Mouse (Mus musculus): Measurements from ENCODE around the gene Atp2c2. TPM values are rescaled to one million over a fixed set of nuclear protein-coding genes. Genes with fewer than 3 reads are reported as not detected.

The Atp2c2 gene
- polyA plus RNA-seq, 1 experiment from 2014 or later: 0.05 TPM

- 84% methylated on average over 6 of the region's 6 CpGs for WGBS
- Histone ChIP-seq H3K36me3 (ENCODE audit: control insufficient read depth, insufficient read depth, low read length) (no peaks in the 10 kb centered on the region), H3K4me3 (ENCODE audit: low read depth, low read length) (no peak overlapping the region), H3K27me3 (replicated peaks; ENCODE audit: control insufficient read depth, insufficient read depth, low read length) (no peaks in the 10 kb centered on the region), H3K27ac (ENCODE audit: low read depth, low read length) (no peak overlapping the region), H3K4me1 (ENCODE audit: control insufficient read depth, insufficient read depth, low read length) (no peaks in the 10 kb centered on the region), H3K4me2 (ENCODE audit: low read length) (no peak overlapping the region), H3K9me3 (replicated peaks; ENCODE audit: control insufficient read depth, low read length) (no peaks in the 10 kb centered on the region), H3K9ac (ENCODE audit: low read length) (no peak overlapping the region)
- DNase-seq (ENCODE audit: low spot score): no peak
- ATAC-seq: no peak
Observed at GRCm38 (mm10) chr8:119712226-119712625, 12.4 kb downstream of the Atp2c2 start.

- H3K4me1 ChIP-seq (ENCODE audit: control insufficient read depth, insufficient read depth, low read length): no peaks in the 10 kb centered on the region
- 73% methylated on average over 5 of the region's 5 CpGs for WGBS
- no peaks in the 10 kb centered on the region for H3K9me3 ChIP-seq (replicated peaks; ENCODE audit: control insufficient read depth, low read length)
Observed at GRCm38 (mm10) chr8:119713421-119713820, 13.6 kb downstream of the Atp2c2 start.

GRCm38 (mm10) chr8:119715221-119715620 lies 15.4 kb downstream of the Atp2c2 start:
- no peak for DNase-seq (ENCODE audit: low spot score)
- Histone ChIP-seq H3K9ac (ENCODE audit: low read length) (no peak overlapping the region), H3K4me3 (ENCODE audit: low read depth, low read length) (no peak overlapping the region), H3K9me3 (replicated peaks; ENCODE audit: control insufficient read depth, low read length) (no peaks in the 10 kb centered on the region), H3K27me3 (replicated peaks; ENCODE audit: control insufficient read depth, insufficient read depth, low read length) (no peaks in the 10 kb centered on the region), H3K36me3 (ENCODE audit: control insufficient read depth, insufficient read depth, low read length) (no peaks in the 10 kb centered on the region), H3K4me2 (ENCODE audit: low read length) (no peak overlapping the region), H3K27ac (ENCODE audit: low read depth, low read length) (no peak overlapping the region), H3K4me1 (ENCODE audit: control insufficient read depth, insufficient read depth, low read length) (no peaks in the 10 kb centered on the region)
- 82% methylated on average over 12 of the region's 12 CpGs for WGBS
- no peak for ATAC-seq

More at GRCm38 (mm10) chr8:119713421-119713820, 13.6 kb downstream of the Atp2c2 start:
- ATAC-seq (no peak), DNase-seq (ENCODE audit: low spot score) (no peak)
- Histone ChIP-seq H3K4me3 (ENCODE audit: low read depth, low read length) (no peak overlapping the region), H3K9ac (ENCODE audit: low read length) (no peak overlapping the region), H3K4me2 (ENCODE audit: low read length) (no peak overlapping the region), H3K27ac (ENCODE audit: low read depth, low read length) (no peak overlapping the region), H3K27me3 (replicated peaks; ENCODE audit: control insufficient read depth, insufficient read depth, low read length) (no peaks in the 10 kb centered on the region), H3K36me3 (ENCODE audit: control insufficient read depth, insufficient read depth, low read length) (no peaks in the 10 kb centered on the region)

GRCm38 (mm10) chr8:119716730-119717299 lies 17.0 kb downstream of the Atp2c2 start:
- ATAC-seq: no peak

GRCm38 (mm10) chr8:119717765-119718164 lies 18.0 kb downstream of the Atp2c2 start:
- DNase-seq (ENCODE audit: low spot score) (peak; percentile 19), ATAC-seq (no peak)
- no peak overlapping the region for H3K4me2 ChIP-seq (ENCODE audit: low read length)
- no peaks in the 10 kb centered on the region for H3K4me1 ChIP-seq (ENCODE audit: control insufficient read depth, insufficient read depth, low read length)
- H3K9me3 ChIP-seq (replicated peaks; ENCODE audit: control insufficient read depth, low read length): no peaks in the 10 kb centered on the region
- no peaks in the 10 kb centered on the region for H3K36me3 ChIP-seq (ENCODE audit: control insufficient read depth, insufficient read depth, low read length)
- no peaks in the 10 kb centered on the region for H3K27me3 ChIP-seq (replicated peaks; ENCODE audit: control insufficient read depth, insufficient read depth, low read length)
- H3K27ac ChIP-seq (ENCODE audit: low read depth, low read length): no peak overlapping the region
- 66% methylated on average over 9 of the region's 9 CpGs for WGBS
- H3K4me3 ChIP-seq (ENCODE audit: low read depth, low read length): no peak overlapping the region
- H3K9ac ChIP-seq (ENCODE audit: low read length): no peak overlapping the region

More at GRCm38 (mm10) chr8:119716730-119717299, 17.0 kb downstream of the Atp2c2 start:
- Histone ChIP-seq H3K9me3 (replicated peaks; ENCODE audit: control insufficient read depth, low read length) (no peaks in the 10 kb centered on the region), H3K27ac (ENCODE audit: low read depth, low read length) (no peak overlapping the region), H3K9ac (ENCODE audit: low read length) (no peak overlapping the region), H3K36me3 (ENCODE audit: control insufficient read depth, insufficient read depth, low read length) (no peaks in the 10 kb centered on the region), H3K4me2 (ENCODE audit: low read length) (no peak overlapping the region), H3K4me1 (ENCODE audit: control insufficient read depth, insufficient read depth, low read length) (no peaks in the 10 kb centered on the region), H3K27me3 (replicated peaks; ENCODE audit: control insufficient read depth, insufficient read depth, low read length) (no peaks in the 10 kb centered on the region), H3K4me3 (ENCODE audit: low read depth, low read length) (no peak overlapping the region)
- no peak for DNase-seq (ENCODE audit: low spot score)

- DNase-seq (ENCODE audit: low spot score) (no peak), ATAC-seq (no peak)
- H3K4me1 ChIP-seq (ENCODE audit: control insufficient read depth, insufficient read depth, low read length): no peaks in the 10 kb centered on the region
- no peaks in the 10 kb centered on the region for H3K9me3 ChIP-seq (replicated peaks; ENCODE audit: control insufficient read depth, low read length)
- no peaks in the 10 kb centered on the region for H3K27me3 ChIP-seq (replicated peaks; ENCODE audit: control insufficient read depth, insufficient read depth, low read length)
- H3K4me2 ChIP-seq (ENCODE audit: low read length): no peak overlapping the region
- H3K36me3 ChIP-seq (ENCODE audit: control insufficient read depth, insufficient read depth, low read length): no peaks in the 10 kb centered on the region
- H3K9ac ChIP-seq (ENCODE audit: low read length): no peak overlapping the region
- H3K27ac ChIP-seq (ENCODE audit: low read depth, low read length): no peak overlapping the region
- 74% methylated on average over 12 of the region's 12 CpGs for WGBS
- H3K4me3 ChIP-seq (ENCODE audit: low read depth, low read length): no peak overlapping the region
Observed at GRCm38 (mm10) chr8:119719011-119719501, 19.2 kb downstream of the Atp2c2 start.

GRCm38 (mm10) chr8:119722348-119722747 lies 22.5 kb downstream of the Atp2c2 start:
- Histone ChIP-seq H3K4me1 (ENCODE audit: control insufficient read depth, insufficient read depth, low read length) (no peaks in the 10 kb centered on the region), H3K27me3 (replicated peaks; ENCODE audit: control insufficient read depth, insufficient read depth, low read length) (no peaks in the 10 kb centered on the region), H3K4me2 (ENCODE audit: low read length) (no peak overlapping the region), H3K9ac (ENCODE audit: low read length) (no peak overlapping the region), H3K36me3 (ENCODE audit: control insufficient read depth, insufficient read depth, low read length) (no peaks in the 10 kb centered on the region), H3K9me3 (replicated peaks; ENCODE audit: control insufficient read depth, low read length) (no peaks in the 10 kb centered on the region), H3K4me3 (ENCODE audit: low read depth, low read length) (no peak overlapping the region), H3K27ac (ENCODE audit: low read depth, low read length) (no peak overlapping the region)
- no peak for ATAC-seq
- DNase-seq (ENCODE audit: low spot score): no peak
- WGBS: 54% methylated on average over 6 of the region's 6 CpGs

- WGBS: 78% methylated on average over 4 of the region's 4 CpGs
- ATAC-seq (no peak), DNase-seq (ENCODE audit: low spot score) (no peak)
- Histone ChIP-seq H3K4me1 (ENCODE audit: control insufficient read depth, insufficient read depth, low read length) (no peaks in the 10 kb centered on the region), H3K4me2 (ENCODE audit: low read length) (no peak overlapping the region), H3K36me3 (ENCODE audit: control insufficient read depth, insufficient read depth, low read length) (no peaks in the 10 kb centered on the region), H3K9me3 (replicated peaks; ENCODE audit: control insufficient read depth, low read length) (no peaks in the 10 kb centered on the region), H3K27me3 (replicated peaks; ENCODE audit: control insufficient read depth, insufficient read depth, low read length) (no peaks in the 10 kb centered on the region), H3K9ac (ENCODE audit: low read length) (no peak overlapping the region), H3K4me3 (ENCODE audit: low read depth, low read length) (no peak overlapping the region), H3K27ac (ENCODE audit: low read depth, low read length) (no peak overlapping the region)
Observed at GRCm38 (mm10) chr8:119723676-119724075, 23.9 kb downstream of the Atp2c2 start.

GRCm38 (mm10) chr8:119724596-119724995 lies 24.8 kb downstream of the Atp2c2 start:
- no peaks in the 10 kb centered on the region for H3K36me3 ChIP-seq (ENCODE audit: control insufficient read depth, insufficient read depth, low read length)
- ATAC-seq (no peak), DNase-seq (ENCODE audit: low spot score) (no peak)
- no peak overlapping the region for H3K4me2 ChIP-seq (ENCODE audit: low read length)
- H3K27ac ChIP-seq (ENCODE audit: low read depth, low read length): no peak overlapping the region
- no peak overlapping the region for H3K4me3 ChIP-seq (ENCODE audit: low read depth, low read length)
- no peak overlapping the region for H3K9ac ChIP-seq (ENCODE audit: low read length)
- no peaks in the 10 kb centered on the region for H3K9me3 ChIP-seq (replicated peaks; ENCODE audit: control insufficient read depth, low read length)
- no peaks in the 10 kb centered on the region for H3K4me1 ChIP-seq (ENCODE audit: control insufficient read depth, insufficient read depth, low read length)
- WGBS: 80% methylated on average over 6 of the region's 6 CpGs
- no peaks in the 10 kb centered on the region for H3K27me3 ChIP-seq (replicated peaks; ENCODE audit: control insufficient read depth, insufficient read depth, low read length)
